Comparison of ENCODE assay signal across 7 mouse cellular contexts in genomic region chr4:116558151-116558882, GRCm38 (mm10). TPM values are rescaled to one million over a fixed set of nuclear protein-coding genes. Genes with fewer than 3 reads are reported as not detected.
DNase-seq lines count a peak whose midpoint lies in the region; ATAC-seq and TF ChIP-seq lines count a peak whose summit lies in the region.

No protein-coding gene starts in this region.

- H3K4me1 ChIP-seq in lung, embryonic 15.5 days, result peaks cover 7% of the 10 kb centered on the region; the same call in 1 of the 2 replicates
- peaks cover 17% of the 10 kb centered on the region for H3K4me1 ChIP-seq in embryonic facial prominence, embryonic 10.5 days
- H3K4me1 ChIP-seq in hindbrain, postnatal 0 days (ENCODE audit: insufficient read depth, low read length), result peaks cover 6% of the 10 kb centered on the region
- peaks cover 32% of the 10 kb centered on the region for H3K4me1 ChIP-seq in midbrain, embryonic 15.5 days

- H3K4me3 ChIP-seq in lung, embryonic 15.5 days, result peak overlapping the region; percentile 75
- H3K4me3 ChIP-seq in embryonic facial prominence, embryonic 10.5 days, result peak overlapping the region; percentile 83
- H3K4me3 ChIP-seq in hindbrain, postnatal 0 days (ENCODE audit: low read length), result peak overlapping the region; percentile 96
- peak overlapping the region; percentile 87 for H3K4me3 ChIP-seq in midbrain, embryonic 15.5 days

- H3K9me3 ChIP-seq in lung, embryonic 15.5 days, result no peaks in the 10 kb centered on the region
- no peaks in the 10 kb centered on the region for H3K9me3 ChIP-seq in embryonic facial prominence, embryonic 10.5 days
- no peaks in the 10 kb centered on the region for H3K9me3 ChIP-seq in hindbrain, postnatal 0 days (ENCODE audit: low read length)
- H3K9me3 ChIP-seq in midbrain, embryonic 15.5 days, result no peaks in the 10 kb centered on the region

- ATAC-seq in lung, embryonic 15.5 days (ENCODE audit: borderline replicate concordance, extremely low read depth, low FRiP score, low TSS enrichment), result no peak
- no peak for ATAC-seq in hindbrain, postnatal 0 days
- no peak for ATAC-seq in midbrain, embryonic 15.5 days (replicated peaks)
- ATAC-seq in granulocyte monocyte progenitor cell, adult 5-6 weeks (replicated peaks; ENCODE audit: poor library complexity, severe bottlenecking), result no peak

- H3K9ac ChIP-seq in lung, embryonic 15.5 days, result peak overlapping the region; percentile 81
- H3K9ac ChIP-seq in hindbrain, postnatal 0 days (replicated peaks; ENCODE audit: low read length), result peak overlapping the region; percentile 84
- peak overlapping the region; percentile 68 for H3K9ac ChIP-seq in midbrain, embryonic 15.5 days

- peak overlapping the region; percentile 74 for H3K4me2 ChIP-seq in lung, embryonic 15.5 days
- H3K4me2 ChIP-seq in hindbrain, postnatal 0 days (ENCODE audit: low read depth, low read length), result peak overlapping the region; percentile 91
- peak overlapping the region; percentile 88 for H3K4me2 ChIP-seq in midbrain, embryonic 15.5 days

- no peaks in the 10 kb centered on the region for H3K27me3 ChIP-seq in lung, embryonic 15.5 days
- no peaks in the 10 kb centered on the region for H3K27me3 ChIP-seq in embryonic facial prominence, embryonic 10.5 days (replicated peaks; ENCODE audit: low read depth, poor library complexity, severe bottlenecking)
- no peaks in the 10 kb centered on the region for H3K27me3 ChIP-seq in hindbrain, postnatal 0 days (ENCODE audit: insufficient read depth, low read length)
- no peaks in the 10 kb centered on the region for H3K27me3 ChIP-seq in midbrain, embryonic 15.5 days (replicated peaks)

- 2% methylated on average over 15 of the region's 15 CpGs for WGBS in lung, embryonic 15.5 days
- 6% methylated on average over 15 of the region's 15 CpGs for WGBS in embryonic facial prominence, embryonic 10.5 days
- 5% methylated on average over 15 of the region's 15 CpGs for WGBS in hindbrain, postnatal 0 days
- WGBS in midbrain, embryonic 15.5 days, result 5% methylated on average over 15 of the region's 15 CpGs

- H3K36me3 ChIP-seq in lung, embryonic 15.5 days, result peaks cover 3% of the 10 kb centered on the region
- H3K36me3 ChIP-seq in embryonic facial prominence, embryonic 10.5 days (replicated peaks), result peaks cover 37% of the 10 kb centered on the region
- H3K36me3 ChIP-seq in hindbrain, postnatal 0 days (ENCODE audit: insufficient read depth, low read length), result peaks cover 4% of the 10 kb centered on the region; the same call in 1 of the 2 replicates
- H3K36me3 ChIP-seq in midbrain, embryonic 15.5 days (replicated peaks), result no peaks in the 10 kb centered on the region

- H3K27ac ChIP-seq in lung, embryonic 15.5 days, result peak overlapping the region; percentile 94
- peak overlapping the region; percentile 92 for H3K27ac ChIP-seq in embryonic facial prominence, embryonic 10.5 days (replicated peaks)
- H3K27ac ChIP-seq in hindbrain, postnatal 0 days, result peak overlapping the region; percentile 96
- H3K27ac ChIP-seq in midbrain, embryonic 15.5 days, result peak overlapping the region; percentile 95; the same call in 1 of the 2 replicates

- DNase-seq in lung, postnatal 36 days, result no peak
- no peak for DNase-seq in embryonic facial prominence, embryonic 10.5 days (ENCODE audit: low spot score)
- DNase-seq in hindbrain, postnatal 0 days (ENCODE audit: low spot score), result peak; percentile 6
- DNase-seq in urinary bladder, postnatal 14 days (ENCODE audit: low spot score), result no peak

- no peak for TF ChIP-seq CTCF in hindbrain, postnatal 0 days (IDR thresholded peaks at IDR 0.05; ENCODE audit: low read depth)

RNA-seq across cellular contexts. Expression of gene Gpbp1l1, which starts 0.9 kb away (rescaled TPM):
- polyA plus RNA-seq in lung, embryonic 15.5 days (2015; fragmentation: Nextera tagmentation; extraction: Ambion mirVana), result 28.9 and 33.0 TPM in 2 replicates
- polyA plus RNA-seq in embryonic facial prominence, embryonic 10.5 days (2016; fragmentation: Nextera tagmentation; extraction: Ambion mirVana), result 33.8 and 35.3 TPM in 2 replicates
- 26.3 and 54.2 TPM in 2 replicates for total RNA-seq in hindbrain, postnatal 0 days (2014; rRNA removed)
- 14.2 and 14.7 TPM in 2 replicates for polyA plus RNA-seq in hindbrain, postnatal 0 days (2015; fragmentation: Nextera tagmentation; extraction: Ambion mirVana)
- polyA plus RNA-seq in midbrain, embryonic 15.5 days (2015; fragmentation: Nextera tagmentation; extraction: Ambion mirVana), result 16.4 and 16.5 TPM in 2 replicates
- 54.0 and 64.3 TPM in 2 replicates for total RNA-seq in granulocyte monocyte progenitor cell, adult 5-6 weeks (2014; fragmentation: Nextera tagmentation)
- 125 and 148 TPM in 2 replicates for total RNA-seq in granulocyte monocyte progenitor cell, adult 5-6 weeks (2017)

RNA-seq across cellular contexts. Expression of gene Tmem69, which starts 2.6 kb away (rescaled TPM):
- 22.8 and 26.7 TPM in 2 replicates for polyA plus RNA-seq in lung, embryonic 15.5 days (2015; fragmentation: Nextera tagmentation; extraction: Ambion mirVana)
- 25.6 and 27.7 TPM in 2 replicates for polyA plus RNA-seq in embryonic facial prominence, embryonic 10.5 days (2016; fragmentation: Nextera tagmentation; extraction: Ambion mirVana)
- 9.4 and 14.4 TPM in 2 replicates for total RNA-seq in hindbrain, postnatal 0 days (2014; rRNA removed)
- 16.1 and 17.1 TPM in 2 replicates for polyA plus RNA-seq in hindbrain, postnatal 0 days (2015; fragmentation: Nextera tagmentation; extraction: Ambion mirVana)
- 17.6 and 21.2 TPM in 2 replicates for polyA plus RNA-seq in midbrain, embryonic 15.5 days (2015; fragmentation: Nextera tagmentation; extraction: Ambion mirVana)
- 20.2 and 45.2 TPM in 2 replicates for total RNA-seq in granulocyte monocyte progenitor cell, adult 5-6 weeks (2014; fragmentation: Nextera tagmentation)
- total RNA-seq in granulocyte monocyte progenitor cell, adult 5-6 weeks (2017), result 13.7 and 22.3 TPM in 2 replicates

RNA-seq across cellular contexts. Expression of gene Ccdc17, which starts 38.1 kb away (rescaled TPM):
- 6.3 and 9.1 TPM in 2 replicates for polyA plus RNA-seq in lung, embryonic 15.5 days (2015; fragmentation: Nextera tagmentation; extraction: Ambion mirVana)
- 1.6 and 1.7 TPM in 2 replicates for polyA plus RNA-seq in embryonic facial prominence, embryonic 10.5 days (2016; fragmentation: Nextera tagmentation; extraction: Ambion mirVana)
- total RNA-seq in hindbrain, postnatal 0 days (2014; rRNA removed), result 1.1 and 3.7 TPM in 2 replicates
- 4.2 and 5.8 TPM in 2 replicates for polyA plus RNA-seq in hindbrain, postnatal 0 days (2015; fragmentation: Nextera tagmentation; extraction: Ambion mirVana)
- 4.3 and 6.7 TPM in 2 replicates for polyA plus RNA-seq in midbrain, embryonic 15.5 days (2015; fragmentation: Nextera tagmentation; extraction: Ambion mirVana)
- 11.4 TPM in 1 of 2 replicates, not detected in the other for total RNA-seq in granulocyte monocyte progenitor cell, adult 5-6 weeks (2014; fragmentation: Nextera tagmentation)
- 0.26 and 0.43 TPM in 2 replicates for total RNA-seq in granulocyte monocyte progenitor cell, adult 5-6 weeks (2017)

RNA-seq across cellular contexts. Expression of gene Ipp, which starts 51.0 kb away (rescaled TPM):
- 14.1 TPM in 2 replicates for polyA plus RNA-seq in lung, embryonic 15.5 days (2015; fragmentation: Nextera tagmentation; extraction: Ambion mirVana)
- polyA plus RNA-seq in embryonic facial prominence, embryonic 10.5 days (2016; fragmentation: Nextera tagmentation; extraction: Ambion mirVana), result 16.9 and 19.1 TPM in 2 replicates
- total RNA-seq in hindbrain, postnatal 0 days (2014; rRNA removed), result 3.8 and 4.6 TPM in 2 replicates
- 11.1 and 12.1 TPM in 2 replicates for polyA plus RNA-seq in hindbrain, postnatal 0 days (2015; fragmentation: Nextera tagmentation; extraction: Ambion mirVana)
- 13.3 and 13.6 TPM in 2 replicates for polyA plus RNA-seq in midbrain, embryonic 15.5 days (2015; fragmentation: Nextera tagmentation; extraction: Ambion mirVana)
- total RNA-seq in granulocyte monocyte progenitor cell, adult 5-6 weeks (2014; fragmentation: Nextera tagmentation), result 14.1 and 14.6 TPM in 2 replicates
- total RNA-seq in granulocyte monocyte progenitor cell, adult 5-6 weeks (2017), result 10.6 and 14.2 TPM in 2 replicates
